Mouse (Mus musculus) frontal cortex, adult 2 months (tissue): ENCODE data around the gene Ppp3ca. TPM values are rescaled to one million over a fixed set of nuclear protein-coding genes. Genes with fewer than 3 reads are reported as not detected.

Source experiments
- DNase-seq, 2 experiments: peaks; one replicate each; pipeline ENCODE4 v3.0.0; 2022; ENCODE audit warnings: low spot score in 1 of 2; ENCODE audit errors: extremely low spot score in 1 of 2
- polyA plus RNA-seq: library from polyadenylated mRNA; depleted of rRNA; stranded (reverse); fragments of >200 nt; gene quantifications from 2 replicates; pipeline ENCODE4 v1.2.3, GENCODE M21; 2012

The Ppp3ca gene
- polyA plus RNA-seq, 1 experiment = 403 TPM

DNA sequence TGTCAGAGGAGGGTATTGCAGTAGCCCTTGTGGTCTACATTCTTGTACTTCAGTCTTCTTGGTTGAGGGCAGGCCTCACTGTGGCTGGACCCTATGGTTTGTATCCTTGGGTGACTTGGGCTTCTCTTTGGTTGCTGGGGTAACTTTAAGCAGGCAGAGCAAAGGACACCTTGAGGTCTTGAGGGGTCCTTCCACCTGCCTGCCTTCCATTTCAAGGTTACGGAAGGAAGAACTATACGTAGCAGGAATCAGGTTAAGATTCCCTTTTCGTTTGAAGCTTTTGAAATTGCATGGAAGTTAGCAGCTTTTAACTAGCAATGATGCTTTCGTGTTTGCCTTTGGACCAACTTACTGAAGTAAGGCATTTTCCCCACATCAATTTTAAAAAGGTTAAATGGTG is 51.3 kb downstream of the Ppp3ca start:
- DNase-seq = no peak

DNA sequence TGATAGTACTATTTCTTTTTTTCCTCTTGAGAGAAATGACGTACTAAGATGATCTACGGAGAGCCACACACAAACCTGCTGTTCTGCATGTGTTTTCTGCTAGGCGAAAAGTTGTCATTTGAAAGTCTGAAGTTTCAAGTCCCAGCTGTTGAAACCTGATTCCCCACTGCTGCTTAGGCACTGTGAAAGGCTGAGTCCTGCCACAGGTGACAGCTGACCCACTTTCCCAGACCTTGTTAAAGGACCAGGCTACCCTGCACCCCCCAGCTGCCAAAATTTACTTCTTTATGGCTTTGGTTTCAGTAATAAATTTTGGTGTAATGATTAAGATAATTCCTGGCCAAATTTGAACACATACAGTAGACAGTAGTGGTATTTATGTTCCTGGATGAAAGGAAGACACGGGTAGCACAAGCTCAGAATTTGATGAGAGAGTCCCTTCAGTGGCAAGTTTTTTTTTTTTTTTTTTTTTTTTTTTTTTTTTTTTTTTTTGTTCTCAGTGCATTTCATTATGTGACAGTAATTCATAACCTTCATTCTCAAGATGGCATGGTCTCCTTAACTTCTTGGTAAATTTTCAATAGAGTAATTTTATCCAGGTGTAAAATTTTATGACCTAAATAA is 52.0 kb downstream of the Ppp3ca start:
- DNase-seq = no peak

DNA sequence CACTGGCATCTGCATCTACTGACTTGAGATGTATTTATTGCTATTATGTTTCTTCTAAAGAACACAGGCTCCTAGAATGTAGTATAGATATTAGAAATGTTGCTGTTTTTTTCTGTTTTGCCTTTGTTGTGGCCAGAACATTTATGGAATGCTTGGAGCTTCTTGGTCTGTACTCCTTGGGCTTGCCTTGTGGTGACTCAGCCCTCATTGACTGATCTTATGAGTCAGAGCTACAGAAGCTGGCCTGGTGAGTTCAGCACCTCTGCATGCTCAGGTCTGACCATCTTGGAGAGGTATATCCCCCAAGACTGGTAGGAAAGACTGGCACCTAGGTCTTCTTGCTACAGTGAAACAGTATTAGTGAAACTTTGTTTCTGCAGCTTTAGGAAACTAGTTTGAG is 52.6 kb downstream of the Ppp3ca start:
- DNase-seq = no peak

GRCm38 (mm10) chr3:136725311-136726156 is 55.6 kb downstream of the Ppp3ca start:
- DNase-seq = peak in 1 of 2 experiments; percentile 73

DNA sequence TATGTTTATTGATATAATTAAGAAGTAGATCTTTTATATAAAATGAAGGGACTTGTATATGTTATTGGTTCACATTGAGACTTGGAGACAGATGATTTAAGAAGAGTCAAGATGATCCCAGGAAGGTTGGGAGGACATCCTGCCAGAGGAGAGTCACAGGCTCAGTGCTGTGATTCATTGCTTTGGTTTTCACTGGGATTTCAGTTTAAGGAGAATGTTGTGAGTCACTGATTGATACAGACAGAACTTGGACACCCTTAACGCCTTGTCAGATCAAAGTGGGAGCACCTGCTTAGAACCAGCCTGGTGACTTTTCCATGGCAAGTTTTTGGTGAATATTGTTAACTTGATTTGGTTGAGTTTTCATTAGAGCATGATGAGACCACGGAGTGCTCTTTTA is 58.0 kb downstream of the Ppp3ca start:
- no peak for DNase-seq

DNA sequence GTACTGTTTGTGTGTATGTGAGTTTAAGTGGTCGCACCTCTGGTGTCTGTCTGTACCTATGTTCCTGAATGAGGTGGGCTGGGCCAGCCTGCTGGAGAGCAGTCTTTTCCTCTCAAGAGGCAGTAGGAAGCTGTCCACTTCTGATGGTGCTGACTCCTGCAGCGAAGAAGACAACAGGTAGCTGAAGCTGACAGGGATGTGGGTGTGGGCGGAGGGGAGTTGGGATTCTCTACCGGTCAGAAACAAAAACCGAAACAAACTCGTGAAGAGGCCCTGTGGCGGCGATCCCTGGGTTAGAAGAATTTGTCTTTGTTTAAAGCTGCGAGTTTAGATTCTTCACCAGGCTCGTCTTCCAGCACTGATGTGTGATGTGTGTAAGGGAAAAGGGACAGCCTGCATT is 60.1 kb downstream of the Ppp3ca start:
- DNase-seq = no peak

GRCm38 (mm10) chr3:136731579-136731978 is 61.7 kb downstream of the Ppp3ca start:
- no peak for DNase-seq

DNA sequence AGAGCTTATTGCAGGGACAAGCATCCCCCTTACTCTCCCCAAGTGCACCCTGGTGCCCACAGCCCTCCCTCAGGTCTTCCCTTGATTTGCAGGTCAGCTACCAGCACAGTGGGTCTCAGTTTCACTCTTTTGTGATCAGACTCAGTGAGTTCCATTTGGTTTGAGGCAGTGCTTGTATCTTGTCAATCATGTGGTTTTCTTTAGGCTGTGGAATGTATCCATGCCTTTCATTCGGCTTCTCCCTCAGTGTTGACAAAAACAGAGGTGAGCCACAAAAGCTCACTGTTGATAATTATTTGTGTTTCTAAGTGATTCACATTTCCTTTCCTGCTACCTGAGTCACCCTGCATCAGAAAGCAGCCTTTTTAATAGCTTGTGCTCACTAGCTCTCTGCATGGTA is 66.1 kb downstream of the Ppp3ca start:
- DNase-seq = no peak

DNA sequence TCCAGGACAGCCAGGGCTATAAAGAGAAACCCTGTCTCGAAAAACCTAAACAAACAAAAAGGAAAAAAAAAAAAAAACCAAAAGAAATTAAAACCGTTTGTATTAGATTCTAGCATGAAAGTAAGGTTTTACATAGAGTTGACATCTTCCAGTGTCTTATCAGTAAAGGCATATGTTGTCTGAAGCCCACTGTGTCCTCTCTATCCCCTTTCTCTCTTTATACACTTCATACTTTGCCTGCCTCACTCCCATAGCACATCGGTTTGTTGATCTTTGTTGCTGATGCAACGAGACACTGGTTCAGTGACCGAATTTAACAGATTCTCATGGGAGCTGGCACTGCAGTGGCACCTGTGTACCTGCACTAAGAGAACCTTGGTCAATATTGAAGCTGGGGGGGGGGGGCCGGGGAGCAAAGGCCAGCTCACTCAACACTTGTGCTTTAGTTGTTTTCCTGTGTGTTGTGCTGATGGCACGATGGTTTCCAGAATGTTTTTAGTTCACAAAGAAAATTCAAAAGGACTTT is 66.9 kb downstream of the Ppp3ca start:
- DNase-seq = no peak

GRCm38 (mm10) chr3:136738474-136738873 is 68.5 kb downstream of the Ppp3ca start:
- DNase-seq = no peak

- DNase-seq = no peak
Observed at GRCm38 (mm10) chr3:136738914-136739313, 69.0 kb downstream of the Ppp3ca start.

DNA sequence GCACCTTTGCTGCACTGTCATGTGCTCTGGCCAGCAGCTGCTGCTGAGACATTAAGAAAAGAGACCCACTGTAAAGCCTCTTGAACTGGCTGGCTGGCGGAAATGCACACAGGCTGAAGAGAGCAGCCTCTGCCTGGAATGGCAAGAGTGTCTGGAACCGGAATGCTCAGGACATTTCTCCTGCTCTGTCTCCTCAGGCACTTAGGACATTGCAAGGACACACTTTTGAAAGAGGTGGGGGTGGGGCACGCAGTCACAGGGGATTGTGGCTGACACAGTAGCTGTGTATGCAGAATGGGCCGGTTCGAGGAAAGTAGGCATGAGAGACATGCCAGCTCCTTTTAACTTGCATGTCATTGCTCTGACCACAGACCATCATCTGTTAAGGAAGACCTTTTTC is 71.7 kb downstream of the Ppp3ca start:
- DNase-seq = no peak

- DNase-seq = no peak
Observed at GRCm38 (mm10) chr3:136742258-136743057, 72.5 kb downstream of the Ppp3ca start.

- no peak for DNase-seq
Observed at GRCm38 (mm10) chr3:136744295-136744897, 74.5 kb downstream of the Ppp3ca start.

DNA sequence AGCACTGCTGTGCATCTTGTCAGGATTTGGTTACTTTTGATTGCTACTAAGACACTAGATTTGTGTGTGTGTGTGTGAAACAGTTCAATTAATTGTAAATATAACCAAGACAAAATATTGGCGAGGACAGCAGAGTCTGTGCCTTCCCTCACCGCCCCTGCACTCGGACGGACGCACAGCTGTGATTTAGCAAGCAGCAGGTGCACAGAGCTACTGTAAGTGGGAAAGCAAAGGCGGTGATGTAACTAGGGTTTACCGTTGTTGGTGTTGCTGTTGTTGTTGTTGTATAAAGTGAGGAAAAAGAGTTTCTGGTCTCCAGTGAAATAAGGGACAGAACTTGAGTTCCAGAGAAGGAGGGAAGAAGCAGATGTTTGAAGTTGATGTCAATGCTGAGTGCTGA is 75.5 kb downstream of the Ppp3ca start:
- no peak for DNase-seq

DNA sequence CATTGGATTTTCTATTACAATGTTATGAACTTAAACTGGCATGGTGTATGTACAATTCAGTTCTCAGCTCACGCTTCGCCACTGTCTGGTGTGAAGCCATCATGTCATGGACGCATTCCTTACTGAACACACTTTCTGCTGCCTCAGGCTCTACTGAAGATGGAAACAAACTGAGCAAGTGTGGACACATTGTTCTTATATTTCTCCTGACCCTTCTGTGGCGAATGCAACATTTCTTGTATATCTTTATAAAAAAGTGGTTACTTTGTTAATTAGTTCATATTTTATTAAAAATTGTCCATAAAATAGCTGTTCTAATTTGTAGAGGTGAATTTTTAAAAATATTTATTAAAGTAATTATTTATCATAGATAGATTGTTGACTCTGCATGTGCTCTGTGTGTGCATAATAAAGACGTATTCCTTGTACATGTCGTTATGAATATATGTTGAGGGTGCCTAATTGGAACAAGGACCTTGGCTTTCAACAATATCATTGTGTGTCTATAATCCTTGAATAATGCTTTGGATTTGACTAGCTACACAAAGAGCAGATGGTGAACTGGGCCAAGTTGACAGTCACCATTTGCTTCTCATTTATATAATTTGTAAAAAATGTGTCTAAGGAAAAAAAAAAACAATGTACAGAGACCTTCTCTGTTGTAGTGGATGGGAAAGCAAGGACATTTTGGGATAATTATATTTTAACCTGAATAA is 79.0 kb downstream of the Ppp3ca start:
- no peak for DNase-seq

DNA sequence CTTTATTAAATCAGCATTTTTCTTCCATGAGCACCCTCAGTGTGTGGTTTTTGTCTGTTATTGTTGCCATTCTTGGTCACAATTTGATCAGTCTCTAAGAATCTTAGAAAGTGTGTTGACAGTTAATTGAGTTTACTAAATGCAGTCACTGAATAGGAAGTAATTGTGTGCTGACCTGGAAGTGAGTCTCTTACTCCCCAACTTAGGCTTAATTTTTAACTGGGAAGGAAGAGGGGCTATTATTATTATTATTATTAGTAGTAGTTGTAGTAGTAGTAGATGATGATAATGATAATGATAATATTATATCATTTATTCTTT is 79.5 kb downstream of the Ppp3ca start:
- no peak for DNase-seq

DNA sequence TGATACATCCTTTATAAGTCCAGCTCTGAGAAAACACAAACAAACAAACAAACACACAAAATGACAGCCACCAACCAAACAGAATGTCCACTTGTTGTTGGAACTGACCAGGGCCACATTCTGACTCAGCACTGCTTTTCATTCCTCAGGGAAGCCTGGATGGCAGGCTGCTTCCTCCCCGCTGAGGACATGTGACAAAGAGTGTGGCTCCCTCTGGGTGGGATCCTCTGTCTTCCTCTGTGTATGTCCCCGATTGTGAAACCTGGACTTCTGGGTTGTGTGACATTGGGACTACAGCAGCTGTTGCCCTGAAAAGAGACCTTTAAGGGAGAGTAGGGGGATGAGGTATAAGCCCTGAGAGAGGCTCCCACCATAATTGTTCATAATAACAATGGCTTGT is 80.0 kb downstream of the Ppp3ca start:
- no peak for DNase-seq

DNA sequence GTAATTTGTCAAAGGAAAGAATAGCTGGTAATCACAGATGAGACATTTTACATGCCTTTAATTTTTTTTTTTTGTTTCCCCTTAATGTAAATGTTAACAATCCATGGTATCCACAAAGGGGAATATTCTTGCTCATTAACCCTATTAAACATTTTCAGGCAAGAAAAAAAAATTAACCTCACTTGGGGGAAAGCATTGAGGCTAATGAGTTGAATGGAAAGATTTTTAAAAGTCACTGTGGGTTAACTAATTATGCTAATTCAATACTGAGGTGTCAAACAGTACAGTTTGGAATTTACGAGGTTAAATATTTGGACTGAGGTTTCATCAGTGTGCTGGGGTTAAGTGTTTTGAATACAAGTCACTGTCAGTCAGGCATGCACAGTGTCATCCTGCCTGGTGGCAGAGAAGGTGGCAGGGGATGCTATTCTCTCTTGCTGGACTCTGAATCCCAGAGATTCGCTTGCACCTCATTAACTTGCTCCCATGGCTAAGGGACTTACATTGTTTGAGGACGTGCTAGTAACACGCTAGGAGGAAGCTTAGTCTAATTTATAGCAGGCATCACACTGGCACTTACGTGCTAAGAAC is 82.3 kb downstream of the Ppp3ca start:
- no peak for DNase-seq

DNA sequence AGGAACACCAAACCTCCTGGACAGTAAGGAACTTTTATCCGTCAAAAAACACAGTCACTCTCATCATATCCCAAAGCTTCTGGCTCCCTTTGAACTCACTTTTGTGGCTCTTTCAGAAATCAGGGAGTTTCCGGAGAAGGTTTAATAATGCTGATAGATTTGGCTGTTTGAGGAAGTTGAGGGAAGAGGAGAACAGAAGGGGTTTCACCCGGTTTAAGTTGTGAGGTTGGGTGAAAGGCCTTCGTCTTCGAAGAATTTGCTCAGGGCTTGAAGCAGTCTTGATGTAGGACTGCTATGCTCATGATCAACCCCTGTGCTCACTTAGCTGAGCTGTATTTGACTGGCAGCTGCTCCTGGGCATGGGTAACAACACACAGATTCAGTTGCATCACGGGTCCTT is 86.2 kb downstream of the Ppp3ca start:
- DNase-seq = no peak
